Mouse (Mus musculus) ES-E14 (cell line): Measurements from ENCODE around the gene Vps13d.

Experiments
- CHD2 ChIP-seq: IDR thresholded peaks from 2 replicates; pipeline ENCODE4 v1.6.1; 2014; ENCODE audit warnings: mild to moderate bottlenecking, low read depth, low read length, inconsistent platforms
- HCFC1 ChIP-seq: IDR thresholded peaks from 2 replicates; pipeline ENCODE4 v1.6.1; 2012; ENCODE audit warnings: low read length, inconsistent platforms, borderline replicate concordance; ENCODE audit not compliant: insufficient read depth
- MAFK ChIP-seq: IDR thresholded peaks from 2 replicates; pipeline ENCODE4 v1.6.1; 2014; ENCODE audit warnings: mild to moderate bottlenecking, low read depth, low read length, inconsistent platforms; ENCODE audit not compliant: insufficient read depth

- TF ChIP-seq MAFK (no peak), HCFC1 (no peak), CHD2 (no peak)
Observed at GRCm38 (mm10) chr4:144950883-144951282, 243.9 kb downstream of the Vps13d start.
